Mouse (Mus musculus): ENCODE measurements around the gene Lactb.

DNA sequence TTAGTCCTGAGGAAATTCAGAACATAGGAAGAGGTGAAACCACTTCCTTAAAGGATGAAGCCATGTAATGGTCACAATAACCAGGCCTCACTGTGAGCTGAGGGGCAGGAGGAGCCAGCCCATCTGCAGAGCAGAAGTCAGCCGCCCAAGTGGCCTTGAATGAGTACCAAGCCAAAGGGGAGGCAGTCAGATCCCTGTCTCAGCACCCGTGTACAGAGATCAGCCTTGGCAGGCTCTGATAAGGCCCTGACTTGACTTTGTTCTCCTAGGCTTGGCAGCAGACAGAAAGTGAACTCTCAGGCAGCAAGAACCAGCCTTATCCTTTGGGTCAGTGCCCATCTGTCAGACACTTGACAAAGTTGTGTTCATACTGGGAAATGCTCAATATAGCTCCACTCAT, 44.8 kb upstream of the Lactb start:
- TF ChIP-seq USF1 (IDR thresholded peaks at IDR 0.05; ENCODE audit: low read depth) (no peak), POLR2A (IDR thresholded peaks at IDR 0.05; ENCODE audit: insufficient read length, low read depth) (no peak), MYOD1 (IDR thresholded peaks at IDR 0.05; ENCODE audit: control insufficient read depth in 1 of 3, insufficient read length in 2 of 3, low read depth in 2 of 3) (no peak), MAX (IDR thresholded peaks at IDR 0.05; ENCODE audit: low read depth) (no peak), MYOG (IDR thresholded peaks at IDR 0.05; ENCODE audit: control insufficient read depth in 1 of 3, insufficient read depth in 1 of 3, insufficient read length in 2 of 3, low read depth in 2 of 3) (no peak), TCF12 (IDR thresholded peaks at IDR 0.05; ENCODE audit: insufficient read depth, poor library complexity, severe bottlenecking) (no peak), E2F4 (IDR thresholded peaks at IDR 0.05; ENCODE audit: insufficient read depth) (no peak), POLR2AphosphoS2 (IDR thresholded peaks at IDR 0.05; ENCODE audit: insufficient read length, low read depth) (peak; percentile 76), REST (IDR thresholded peaks at IDR 0.05; ENCODE audit: insufficient read depth, insufficient read length) (no peak), CEBPB (IDR thresholded peaks at IDR 0.05; ENCODE audit: insufficient read depth, poor library complexity, severe bottlenecking) (no peak)

All from myocyte (in vitro differentiated cells).